Mouse (Mus musculus) thymus, postnatal 0 days (tissue): ENCODE data around the gene Afap1l2. TPM values are rescaled to one million over a fixed set of nuclear protein-coding genes. Genes with fewer than 3 reads are reported as not detected.

Experiments used
- DNase-seq: peaks from one replicate; pipeline ENCODE4 v3.0.0-alpha.2; 2015; ENCODE audit warnings: low spot score
- polyA plus RNA-seq: library from polyadenylated mRNA; unstranded; fragments of >200 nt; fragmentation: Nextera tagmentation; extraction: Ambion mirVana; gene quantifications from 2 replicates; pipeline ENCODE4 v1.2.1, GENCODE M21; 2015

Gene Afap1l2
- polyA plus RNA-seq, 1 experiment from 2014 or later: 7.0 TPM

DNA sequence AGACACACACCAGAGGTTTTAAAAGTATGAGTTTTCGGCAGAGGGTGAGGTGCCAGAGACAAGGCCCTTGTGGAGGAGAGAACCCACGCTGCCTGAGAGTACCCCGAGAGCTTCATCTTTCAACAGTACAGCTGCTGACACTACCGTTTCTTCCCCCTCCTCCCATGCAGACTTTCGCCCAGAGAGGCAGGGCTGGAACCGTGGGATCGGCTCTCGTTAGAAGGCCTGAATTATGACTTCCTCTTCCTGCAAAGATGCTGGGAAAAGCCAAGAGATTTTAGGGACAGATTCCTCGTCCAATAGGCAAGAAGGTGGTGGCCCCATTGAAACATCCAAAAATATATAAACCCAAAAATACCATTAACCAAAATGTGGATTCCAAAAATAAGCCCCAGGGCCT lies 63.8 kb downstream of the Afap1l2 start:
- no peak for DNase-seq

DNA sequence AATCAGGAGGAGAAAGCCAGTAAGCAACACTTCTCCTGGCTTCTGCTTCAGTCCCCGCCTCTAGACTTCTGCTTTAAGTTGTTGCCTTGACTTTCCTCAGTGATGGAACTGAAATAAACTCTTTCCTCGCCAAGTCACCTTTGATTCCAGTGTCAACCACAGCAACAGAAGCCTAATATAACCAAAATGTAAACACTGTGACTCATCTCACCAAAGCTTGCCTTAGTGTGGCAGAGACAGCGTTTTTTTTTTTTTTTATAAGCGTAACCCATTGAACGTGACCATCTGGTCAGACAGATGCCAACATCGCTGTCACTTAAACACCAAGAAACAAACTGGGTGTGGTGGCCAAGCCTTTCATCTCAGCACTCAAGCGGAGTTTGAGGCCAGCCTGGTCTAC lies 65.8 kb downstream of the Afap1l2 start:
- no peak for DNase-seq

DNA sequence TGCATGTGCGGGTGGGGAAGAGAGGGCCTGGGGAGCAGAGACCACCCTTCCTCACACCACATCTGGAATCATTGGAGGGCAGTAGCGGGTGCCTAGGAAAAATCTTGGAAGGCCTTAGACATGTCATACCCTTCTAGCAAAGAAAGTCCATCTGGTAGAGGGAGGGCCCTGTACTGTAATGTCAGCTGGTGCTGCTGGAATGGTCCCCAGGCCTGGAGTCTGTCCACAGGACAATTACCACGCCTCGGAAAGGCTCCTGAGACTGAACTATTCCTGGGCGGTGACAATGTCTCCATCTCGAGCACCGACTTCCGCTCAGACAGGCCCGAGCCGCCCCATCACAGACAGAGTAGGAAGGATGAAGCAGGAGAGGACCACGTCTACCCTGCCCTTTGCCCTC lies 67.5 kb downstream of the Afap1l2 start:
- DNase-seq: no peak

DNA sequence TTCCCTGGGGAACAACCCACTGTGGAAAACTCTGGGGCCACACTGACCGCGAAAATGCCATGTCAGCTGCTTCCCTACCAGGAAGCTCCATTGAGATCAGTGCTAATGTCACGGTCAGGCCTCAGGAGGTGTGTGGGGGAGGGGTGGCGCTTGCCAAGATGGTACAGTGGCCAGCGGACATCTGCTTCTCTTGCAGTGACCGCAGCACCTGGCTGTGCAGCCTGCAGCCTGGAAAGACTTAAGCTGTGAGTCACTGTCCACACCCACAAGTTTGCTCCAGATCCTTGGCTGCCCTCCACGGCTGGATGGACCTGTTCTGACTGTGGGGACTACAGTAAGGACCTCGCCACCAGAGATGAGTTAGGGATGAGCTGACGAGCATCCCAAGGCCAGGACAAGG lies 68.2 kb downstream of the Afap1l2 start:
- no peak for DNase-seq

DNA sequence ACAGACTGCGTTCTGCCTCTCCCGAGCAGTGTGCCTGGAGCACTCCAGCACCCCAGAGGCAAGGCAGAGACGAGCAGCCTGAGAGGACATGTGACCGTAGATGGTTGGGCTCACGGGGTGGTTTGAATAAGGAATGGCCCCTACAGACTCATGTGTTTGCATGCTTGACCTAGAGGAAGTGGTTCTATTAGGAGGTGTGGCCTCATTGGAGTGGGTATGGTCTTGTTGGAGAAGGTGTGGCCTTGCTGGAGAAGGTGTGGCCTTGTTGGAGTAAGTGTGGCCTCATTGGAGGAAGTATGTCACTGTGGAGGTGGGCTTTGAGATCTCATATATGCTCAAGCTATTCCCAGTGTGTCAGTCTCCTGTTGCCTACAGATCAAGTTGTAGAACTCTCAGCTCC lies 70.1 kb downstream of the Afap1l2 start:
- no peak for DNase-seq

DNA sequence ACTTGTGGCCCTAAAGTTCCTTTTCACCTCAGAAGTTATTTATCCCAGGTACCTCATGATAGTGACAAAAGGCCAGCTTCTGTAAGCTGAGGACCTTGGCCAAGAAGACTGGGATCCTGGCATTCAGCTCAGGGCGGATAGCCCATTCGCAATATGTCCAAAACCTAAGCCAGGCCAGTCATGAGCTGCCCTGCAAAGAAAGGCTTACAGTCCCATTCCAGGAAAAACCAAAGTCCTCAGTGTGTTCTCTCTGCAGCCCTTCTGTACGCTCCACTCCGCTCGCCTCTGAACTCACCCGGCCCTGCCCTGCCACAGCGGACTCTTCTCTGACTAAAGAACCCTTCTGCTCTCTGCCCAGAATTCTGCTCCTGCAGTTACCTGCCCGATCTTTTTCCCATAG lies 71.8 kb downstream of the Afap1l2 start:
- no peak for DNase-seq

DNA sequence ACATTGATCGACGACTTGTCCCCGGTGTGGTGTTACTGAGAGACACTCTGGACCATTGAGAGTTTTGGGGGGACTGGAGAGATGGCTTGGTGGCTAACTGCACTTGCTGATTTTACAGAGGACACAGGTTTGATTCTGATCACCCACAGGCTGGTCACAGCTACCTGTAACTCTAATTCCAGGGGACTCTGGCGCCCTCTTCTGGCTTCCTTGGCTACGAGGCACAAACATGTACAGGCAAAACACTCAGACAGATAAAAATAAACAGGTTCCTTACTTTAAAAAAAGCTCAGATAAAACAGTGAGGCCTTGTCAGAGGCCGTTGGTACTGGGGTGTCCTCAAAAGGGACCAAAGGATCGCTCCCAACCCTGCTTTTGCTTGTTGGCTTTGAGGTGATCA lies 72.3 kb downstream of the Afap1l2 start:
- no peak for DNase-seq

DNA sequence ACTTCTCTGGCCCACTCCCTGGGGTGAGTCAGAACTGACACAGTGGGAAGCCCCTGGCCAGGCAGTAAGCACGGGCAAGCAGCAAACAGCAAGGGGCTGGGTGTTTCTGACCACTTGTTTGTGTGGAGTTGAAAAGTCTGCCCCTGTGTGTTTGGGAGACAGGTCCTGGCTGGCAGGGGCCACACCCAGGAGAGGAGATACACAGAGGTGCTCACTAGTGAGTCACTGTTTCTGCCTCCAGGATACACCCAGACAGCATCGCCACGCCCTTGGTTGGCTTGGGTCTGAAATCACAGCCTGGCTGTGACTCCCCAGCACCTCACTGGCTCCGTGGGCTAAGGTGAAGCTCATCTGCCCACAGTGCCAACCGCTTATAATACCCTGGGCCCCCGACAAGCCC lies 72.9 kb downstream of the Afap1l2 start:
- no peak for DNase-seq

DNA sequence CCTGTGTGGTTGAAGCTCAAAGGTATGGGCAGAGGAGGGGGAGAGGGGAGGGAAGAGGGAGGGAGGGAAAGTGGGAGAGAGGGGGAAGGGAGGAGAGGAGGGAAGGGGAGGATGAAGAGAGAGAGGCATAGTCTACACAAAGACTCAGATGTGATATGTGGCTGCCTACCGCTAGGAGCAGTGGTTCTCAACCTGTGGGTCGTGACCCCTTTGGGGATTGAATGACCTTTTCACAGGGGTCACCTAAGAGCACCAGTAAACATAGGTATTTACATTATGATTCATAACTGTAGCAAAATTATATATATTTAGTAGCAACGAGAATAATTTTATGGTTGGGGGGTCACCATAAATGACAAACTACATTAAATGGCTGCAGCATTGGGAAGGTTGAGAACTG lies 74.2 kb downstream of the Afap1l2 start:
- no peak for DNase-seq

DNA sequence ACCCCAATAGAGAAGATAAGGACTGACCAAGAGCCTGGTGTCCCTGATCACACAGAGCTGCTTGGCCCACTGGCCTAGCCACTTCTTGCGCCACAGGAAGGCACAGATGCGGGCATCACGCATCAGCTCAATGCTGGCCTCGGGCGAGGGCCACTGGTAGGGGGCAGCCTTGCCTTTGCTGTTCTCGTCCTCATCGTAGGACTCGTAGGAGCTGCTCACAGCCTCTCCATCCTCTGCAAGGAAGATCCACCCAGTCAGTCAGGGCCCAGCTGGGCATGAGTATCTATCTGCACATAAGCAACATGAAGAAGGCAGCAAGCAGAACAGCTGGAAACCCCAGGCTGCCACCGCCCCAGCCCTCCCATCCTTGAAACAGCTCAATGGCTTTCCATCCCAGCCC lies 78.0 kb downstream of the Afap1l2 start:
- no peak for DNase-seq

DNA sequence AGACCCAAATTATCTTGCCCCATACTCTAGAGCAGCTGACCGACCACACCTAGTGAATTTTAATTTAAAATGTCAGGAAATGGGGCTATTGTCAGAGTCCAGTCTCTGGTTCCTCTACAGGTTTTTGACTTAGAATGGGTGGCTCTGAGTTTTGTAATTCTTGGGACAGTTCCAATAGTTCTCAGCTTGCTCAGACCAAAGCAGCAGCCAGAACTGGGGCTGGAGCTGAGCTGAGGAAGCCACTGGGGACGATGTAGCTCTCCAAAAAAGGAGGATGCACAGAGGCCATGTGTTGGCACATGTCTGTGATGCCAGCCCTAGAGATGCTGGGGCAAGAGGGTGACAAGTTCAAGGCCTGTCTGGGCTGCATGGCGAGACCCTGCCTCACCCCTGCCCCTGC lies 78.6 kb downstream of the Afap1l2 start:
- no peak for DNase-seq

DNA sequence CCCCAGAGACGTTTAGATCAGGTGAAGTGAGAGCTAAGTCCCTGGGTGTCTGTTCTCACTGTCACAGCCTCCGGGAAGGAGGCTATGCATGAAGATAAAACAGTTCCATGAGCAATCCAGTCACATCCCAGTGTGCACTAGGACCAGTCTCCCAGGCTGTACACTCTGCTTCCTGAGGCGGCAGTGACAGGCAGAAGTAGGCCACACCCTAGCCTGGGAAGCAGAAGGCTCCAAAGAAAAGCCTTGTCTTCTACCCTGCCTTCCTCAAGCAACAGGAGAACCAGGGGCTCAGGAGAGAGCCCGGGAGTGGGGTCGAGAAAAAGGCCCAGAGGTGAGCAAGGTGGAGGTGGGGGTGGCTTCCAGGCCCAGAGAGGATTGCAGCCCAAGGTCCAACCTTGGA lies 86.3 kb downstream of the Afap1l2 start:
- DNase-seq: no peak

DNA sequence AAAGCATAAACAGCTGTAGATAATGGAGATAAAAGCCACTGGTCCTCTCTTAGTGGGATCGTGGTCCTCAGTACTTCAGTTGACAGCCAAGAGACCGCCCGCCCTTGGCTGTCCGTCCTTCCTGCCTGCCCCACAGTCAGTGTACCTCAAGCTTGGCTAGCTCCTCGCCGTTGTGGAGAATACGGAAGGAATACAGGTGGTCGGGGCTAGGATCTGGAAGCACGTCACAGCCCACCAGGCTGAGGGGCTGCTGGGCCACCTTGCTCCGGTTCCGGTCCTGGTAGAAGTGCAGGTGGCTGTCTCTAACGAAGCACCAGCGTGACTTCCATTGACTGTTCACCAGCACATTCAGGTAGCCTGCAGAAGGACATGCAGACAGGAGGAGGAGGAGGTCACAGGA lies 87.8 kb downstream of the Afap1l2 start:
- DNase-seq: no peak

DNA sequence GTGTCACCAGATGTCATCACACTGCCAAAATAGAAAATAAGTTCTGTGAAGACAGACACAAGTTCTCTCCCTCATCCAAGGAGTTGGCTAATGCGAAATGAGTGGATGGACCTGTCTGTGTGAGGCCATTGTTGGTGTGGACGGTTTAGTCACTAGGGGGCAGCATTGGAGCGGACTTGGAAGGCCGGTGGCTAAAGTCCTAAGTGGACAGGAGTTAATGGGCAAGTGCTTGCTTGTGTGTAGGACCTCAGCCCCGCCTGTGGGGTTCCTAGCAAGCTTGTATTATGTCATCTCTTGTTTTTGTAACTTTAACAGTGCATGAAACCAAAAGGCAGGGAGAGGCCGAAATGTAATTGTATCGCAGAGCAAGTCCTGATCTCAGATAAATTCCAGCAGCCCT lies 88.4 kb downstream of the Afap1l2 start:
- DNase-seq: peak; percentile 20

DNA sequence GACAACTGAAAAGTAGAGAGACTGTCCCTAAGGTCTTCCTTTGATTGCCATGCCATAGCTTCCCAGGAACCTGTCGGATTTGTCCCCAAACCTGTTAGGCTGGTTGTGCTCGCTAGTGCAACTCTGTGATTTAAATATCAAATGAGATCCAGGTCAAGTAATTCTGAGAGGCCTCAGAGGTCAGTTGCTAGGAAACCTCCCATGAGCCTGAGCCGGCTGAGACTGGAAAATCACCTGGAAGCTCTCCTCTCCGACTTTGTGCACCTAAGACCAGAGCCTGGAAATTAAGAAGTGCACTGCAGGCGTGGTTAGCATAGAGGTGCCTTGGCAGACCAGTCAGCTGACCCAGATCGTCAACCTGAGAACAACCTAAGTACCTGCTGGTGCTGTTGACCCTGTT lies 92.9 kb downstream of the Afap1l2 start:
- no peak for DNase-seq

DNA sequence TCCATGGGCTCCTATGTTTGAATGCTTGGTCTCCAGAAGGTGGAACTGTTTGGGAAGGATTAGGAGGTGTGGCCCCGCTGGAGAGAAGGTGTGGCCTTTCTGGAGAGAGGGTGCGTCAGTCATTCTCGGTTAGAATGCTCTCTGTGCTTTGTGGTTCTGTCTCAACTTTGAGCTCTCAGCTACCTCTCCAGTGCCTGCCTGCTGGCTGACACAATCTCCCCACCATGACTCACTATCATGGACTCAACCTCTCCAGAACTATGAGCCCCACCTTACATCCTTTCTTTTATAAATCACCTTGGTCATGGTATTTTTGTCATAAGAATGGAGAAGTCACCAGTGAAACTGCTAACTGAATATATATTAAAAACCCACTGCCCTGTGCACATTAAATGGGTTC lies 93.4 kb downstream of the Afap1l2 start:
- DNase-seq: no peak

DNA sequence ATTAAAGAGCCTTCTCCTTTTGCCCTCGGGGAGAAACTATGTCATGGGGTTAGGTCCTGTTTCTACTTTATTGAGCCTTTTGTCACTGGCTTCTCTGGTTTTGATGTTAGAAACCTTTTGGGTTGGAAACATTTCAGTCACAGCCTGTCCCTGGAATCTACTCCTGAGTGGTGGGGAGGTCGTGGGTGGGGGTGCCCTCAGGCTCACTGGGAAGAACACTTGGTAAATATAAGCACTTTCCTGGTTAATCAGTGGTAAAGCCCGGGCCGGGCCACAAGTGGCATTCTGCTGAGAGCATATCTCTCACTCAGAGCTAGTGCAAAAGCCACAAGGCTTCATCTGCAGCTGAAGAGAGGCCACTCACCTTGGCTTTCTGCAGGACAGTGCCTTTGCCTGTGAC lies 94.3 kb downstream of the Afap1l2 start:
- DNase-seq: no peak

DNA sequence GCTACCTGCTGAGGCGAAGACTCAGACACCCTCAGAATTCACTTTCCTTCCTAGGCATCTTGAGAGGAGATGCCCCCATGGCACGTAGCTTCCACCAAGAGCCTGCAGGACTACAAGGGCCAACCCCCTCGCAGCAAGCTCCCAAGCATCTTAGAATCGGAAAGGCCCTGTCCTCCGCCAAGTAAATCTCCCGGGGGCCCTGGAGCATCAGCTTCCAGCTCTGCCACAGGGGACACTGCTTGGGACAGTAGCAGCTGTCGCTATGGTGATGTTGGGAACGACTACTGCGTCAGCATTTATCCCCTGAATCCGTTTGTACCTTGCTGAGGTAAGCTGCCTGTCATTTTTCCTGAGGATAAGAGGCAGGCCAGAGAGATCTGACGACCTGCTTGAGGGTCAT lies 97.5 kb downstream of the Afap1l2 start:
- DNase-seq: no peak

DNA sequence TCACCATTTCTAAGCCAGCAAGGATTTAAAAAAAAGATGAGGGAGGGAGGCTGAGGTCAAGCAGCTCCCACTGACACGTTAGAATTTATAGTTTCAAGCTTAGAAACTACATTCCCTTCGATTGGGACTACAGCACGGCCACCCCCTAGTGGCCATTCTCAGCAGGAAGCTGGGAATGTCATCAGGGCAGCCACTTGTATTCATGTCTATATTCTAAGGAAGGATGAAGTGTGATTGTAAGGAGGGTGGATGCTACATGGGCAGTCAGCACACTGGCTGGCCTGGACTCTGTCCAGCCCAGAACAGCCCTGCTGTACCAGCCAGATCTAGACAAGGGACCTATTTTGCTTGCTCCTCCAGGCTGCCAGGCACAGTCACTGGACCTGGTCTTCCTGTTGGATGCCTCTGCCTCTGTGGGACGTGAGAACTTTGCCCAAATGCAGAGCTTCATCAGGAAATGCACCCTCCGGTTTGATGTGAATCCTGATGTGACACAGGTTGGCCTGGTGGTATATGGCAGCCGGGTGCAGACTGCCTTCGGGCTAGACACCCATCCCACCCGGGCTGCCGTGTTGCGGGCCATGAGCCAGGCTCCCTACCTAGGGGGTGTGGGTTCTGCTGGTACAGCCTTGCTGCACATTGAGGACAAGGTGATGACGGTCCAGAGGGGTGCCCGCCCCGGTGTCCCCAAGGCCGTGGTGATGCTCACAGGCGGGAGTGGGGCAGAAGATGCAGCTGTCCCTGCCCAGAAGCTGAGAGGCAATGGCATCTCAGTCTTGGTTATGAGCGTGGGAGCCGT lies 99.4 kb downstream of the Afap1l2 start:
- peak; percentile 41 for DNase-seq

DNA sequence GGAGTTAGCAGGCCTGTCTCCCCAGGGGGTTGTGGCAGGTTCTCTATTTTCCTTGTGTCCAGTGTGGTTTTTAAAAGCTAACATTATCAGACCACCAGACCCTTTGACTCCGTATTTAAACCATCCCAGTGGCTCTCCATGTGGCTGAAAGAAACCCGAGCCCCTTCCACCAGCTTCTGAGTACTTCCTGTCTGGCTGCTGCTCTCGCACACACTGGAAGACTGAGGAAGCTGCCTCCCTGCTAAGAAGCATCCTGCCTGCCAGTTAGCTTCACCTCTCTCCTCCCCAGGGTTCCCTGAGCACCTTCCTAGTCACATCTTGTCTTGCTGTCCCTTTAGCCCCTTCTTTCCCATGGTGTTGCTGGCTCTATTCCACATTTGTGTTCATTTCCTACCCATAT lies 100.2 kb downstream of the Afap1l2 start:
- no peak for DNase-seq

DNA sequence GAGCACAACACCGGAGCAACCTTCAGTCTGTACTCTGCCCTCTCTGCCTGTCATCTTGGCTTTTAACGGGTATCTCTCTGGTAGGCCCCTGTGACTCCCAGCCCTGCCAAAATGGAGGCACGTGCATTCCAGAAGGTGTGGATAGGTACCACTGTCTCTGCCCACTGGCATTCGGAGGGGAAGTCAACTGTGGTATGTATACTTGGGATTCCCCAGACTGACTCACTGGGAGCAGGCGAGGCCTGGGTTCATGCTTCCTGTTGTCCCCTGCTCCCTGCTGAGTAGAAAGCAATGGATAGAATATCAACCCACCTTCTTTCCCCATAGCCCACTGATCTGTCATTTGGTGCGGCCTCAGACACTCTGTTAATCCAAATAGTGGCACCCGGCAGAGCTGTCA lies 102.6 kb downstream of the Afap1l2 start:
- DNase-seq: no peak

DNA sequence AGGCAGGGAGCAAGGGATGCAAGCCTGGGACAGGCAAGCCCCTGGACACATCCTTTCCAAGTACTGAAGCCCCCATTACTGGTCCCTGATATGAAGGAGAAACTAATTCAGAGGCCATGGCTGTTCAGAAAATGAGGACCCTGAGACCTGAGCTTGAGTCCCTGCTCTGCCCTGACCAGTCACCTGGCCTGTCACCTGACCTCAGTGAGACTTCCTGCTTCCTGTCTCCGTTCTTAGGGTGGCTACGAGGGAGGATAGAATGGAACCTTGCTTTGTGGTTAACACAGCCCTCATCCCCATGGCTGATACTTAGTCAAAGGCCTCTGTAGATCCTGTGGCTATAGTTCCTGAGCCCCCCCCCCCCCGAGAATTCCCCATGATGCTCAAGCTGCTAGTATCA lies 103.9 kb downstream of the Afap1l2 start:
- DNase-seq: no peak

DNA sequence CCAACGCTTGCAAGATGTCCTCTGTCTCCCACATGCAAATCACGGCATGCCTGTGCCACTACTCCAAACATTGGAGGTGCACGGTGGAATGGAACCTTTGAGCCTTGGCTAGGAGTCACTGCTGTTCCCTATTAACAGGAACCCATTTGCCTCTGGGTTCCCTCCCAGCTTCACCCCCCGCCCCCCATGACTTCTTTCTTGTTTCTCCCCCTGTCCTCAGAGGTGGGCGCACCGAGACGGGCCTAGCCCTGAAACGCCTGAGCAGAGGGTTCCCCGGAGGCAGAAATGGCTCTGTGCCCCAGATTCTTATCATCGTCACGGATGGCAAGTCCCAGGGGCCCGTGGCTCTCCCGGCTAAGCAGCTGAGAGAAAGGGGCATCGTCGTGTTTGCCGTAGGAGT lies 110.4 kb downstream of the Afap1l2 start:
- DNase-seq: no peak

DNA sequence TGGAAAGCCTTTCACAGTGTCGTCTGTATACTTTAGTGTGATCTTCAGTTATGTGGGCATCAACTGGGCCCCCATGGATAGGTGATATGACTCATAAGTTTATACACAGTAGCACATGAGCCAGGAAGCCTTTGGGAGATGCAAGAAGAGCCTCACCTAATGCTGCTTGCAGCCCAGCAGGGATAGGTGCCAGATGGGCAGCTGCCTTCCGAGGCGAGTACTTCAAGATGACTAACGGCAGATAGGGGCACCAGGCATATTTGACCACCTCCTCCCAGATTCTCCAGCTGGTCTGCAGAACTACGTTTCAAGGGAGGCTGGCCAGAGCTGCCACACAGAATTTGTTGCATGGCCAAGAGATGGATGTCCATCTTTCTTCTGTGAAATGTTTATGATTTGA lies 114.7 kb downstream of the Afap1l2 start:
- DNase-seq: no peak
